Mouse (Mus musculus) forebrain, embryonic 16.5 days (tissue): ENCODE results near the gene Coq6. TPM values are rescaled to one million over a fixed set of nuclear protein-coding genes. Genes with fewer than 3 reads are reported as not detected.

ENCODE experiments used
- ATAC-seq: fragments of 200-750 bp; cut with Nextera tagmentation; 2 replicates; pipeline ENCODE4 v1.8.0; 2017; ENCODE audit warnings: mild to moderate bottlenecking, moderate library complexity
- H3K27ac ChIP-seq: fragments of 300-500 bp; sonication (generic); 2 replicates; pipeline ENCODE4 v1.5.1; 2014; ENCODE audit warnings: low read length, control low read depth
- H3K27me3 ChIP-seq: fragments of 300-500 bp; sonication (generic); replicated peaks from 2 replicates; pipeline ENCODE4 v1.6.1; 2014; ENCODE audit warnings: low read length; ENCODE audit not compliant: control insufficient read depth, insufficient read depth
- H3K36me3 ChIP-seq: fragments of 300-500 bp; sonication (generic); 2 replicates; pipeline ENCODE4 v1.6.1; 2014; ENCODE audit not compliant: control insufficient read depth, insufficient read depth
- H3K4me1 ChIP-seq: fragments of 300-500 bp; sonication (generic); replicated peaks from 2 replicates; pipeline ENCODE4 v1.6.1; 2014; ENCODE audit warnings: low read length; ENCODE audit not compliant: control insufficient read depth, insufficient read depth
- H3K4me2 ChIP-seq: fragments of 300-500 bp; sonication (generic); 2 replicates; pipeline ENCODE4 v1.6.1; 2014; ENCODE audit warnings: mild to moderate bottlenecking, low read length, control low read depth
- H3K4me3 ChIP-seq: fragments of 300-500 bp; sonication (generic); replicated peaks from 2 replicates; pipeline ENCODE4 v1.5.1; 2014; ENCODE audit warnings: mild to moderate bottlenecking, low read length, control low read depth
- H3K9ac ChIP-seq: fragments of 300-500 bp; sonication (generic); replicated peaks from 2 replicates; pipeline ENCODE4 v1.6.1; 2014; ENCODE audit warnings: low read depth, low read length, control low read depth
- H3K9me3 ChIP-seq: fragments of 300-500 bp; sonication (generic); 2 replicates; pipeline ENCODE4 v1.6.1; 2016; ENCODE audit warnings: low read length; ENCODE audit not compliant: control insufficient read depth
- WGBS: fragments of 180-500 bp; shearing (Covaris S2); extraction: QIAGEN DNeasy Blood & Tissue Kit; methylation state at CpG from one replicate; pipeline ENCODE4 v1.1.7; 2014; 5-methylcytosine and 5-hydroxymethylcytosine counted together
- polyA plus RNA-seq: library from polyadenylated mRNA; unstranded; fragments of >200 nt; fragmentation: Nextera tagmentation; extraction: Ambion mirVana; gene quantifications from 2 replicates; pipeline ENCODE4 v1.2.1, GENCODE M21; 2015

Gene Coq6
- polyA plus RNA-seq, 1 experiment from 2014 or later, result 49.9 TPM

GRCm38 (mm10) chr12:84388774-84389400 lies 27.4 kb downstream of the Coq6 start:
- no peak overlapping the region for H3K9ac ChIP-seq
- no peaks in the 10 kb centered on the region for H3K36me3 ChIP-seq
- 79% methylated on average over 14 of the region's 14 CpGs for WGBS
- H3K27ac ChIP-seq, result no peak overlapping the region
- H3K4me1 ChIP-seq, result no peaks in the 10 kb centered on the region; the same call in 1 of the 2 replicates
- no peak overlapping the region for H3K4me2 ChIP-seq
- H3K27me3 ChIP-seq, result no peaks in the 10 kb centered on the region
- H3K9me3 ChIP-seq, result no peaks in the 10 kb centered on the region
- no peak for ATAC-seq
- no peak overlapping the region for H3K4me3 ChIP-seq

GRCm38 (mm10) chr12:84390336-84390735 lies 28.9 kb downstream of the Coq6 start:
- no peaks in the 10 kb centered on the region for H3K27me3 ChIP-seq
- no peak overlapping the region for H3K27ac ChIP-seq
- no peaks in the 10 kb centered on the region for H3K9me3 ChIP-seq
- H3K4me1 ChIP-seq, result no peaks in the 10 kb centered on the region
- H3K9ac ChIP-seq, result no peak overlapping the region
- H3K4me2 ChIP-seq, result no peak overlapping the region
- ATAC-seq, result no peak
- no peak overlapping the region for H3K4me3 ChIP-seq
- H3K36me3 ChIP-seq, result no peaks in the 10 kb centered on the region
- 90% methylated on average over 6 of the region's 6 CpGs for WGBS

- no peaks in the 10 kb centered on the region for H3K36me3 ChIP-seq
- no peak for ATAC-seq
- H3K9ac ChIP-seq, result no peak overlapping the region
- no peaks in the 10 kb centered on the region for H3K27me3 ChIP-seq
- no peak overlapping the region for H3K27ac ChIP-seq
- H3K4me2 ChIP-seq, result no peak overlapping the region
- WGBS, result 96% methylated on average over 4 of the region's 4 CpGs
- no peaks in the 10 kb centered on the region for H3K9me3 ChIP-seq
- no peak overlapping the region for H3K4me3 ChIP-seq
- no peaks in the 10 kb centered on the region for H3K4me1 ChIP-seq
These were observed 31.2 kb downstream of the Coq6 start for GRCm38 (mm10) chr12:84392681-84393080.

GRCm38 (mm10) chr12:84393847-84394246 lies 32.4 kb downstream of the Coq6 start:
- Histone ChIP-seq H3K4me2 (no peak overlapping the region), H3K4me3 (no peak overlapping the region), H3K9ac (no peak overlapping the region), H3K27ac (no peak overlapping the region), H3K36me3 (no peaks in the 10 kb centered on the region), H3K4me1 (no peaks in the 10 kb centered on the region), H3K27me3 (no peaks in the 10 kb centered on the region), H3K9me3 (no peaks in the 10 kb centered on the region)
- ATAC-seq, result no peak
- 88% methylated on average over 5 of the region's 5 CpGs for WGBS

- H3K27me3 ChIP-seq, result no peaks in the 10 kb centered on the region
- H3K4me1 ChIP-seq, result no peaks in the 10 kb centered on the region
- no peak overlapping the region for H3K9ac ChIP-seq
- H3K27ac ChIP-seq, result no peak overlapping the region
- H3K9me3 ChIP-seq, result no peaks in the 10 kb centered on the region
- no peak overlapping the region for H3K4me2 ChIP-seq
- no peak for ATAC-seq
- WGBS, result 89% methylated on average over 14 of the region's 14 CpGs
- no peak overlapping the region for H3K4me3 ChIP-seq
- no peaks in the 10 kb centered on the region for H3K36me3 ChIP-seq
These were observed 35.7 kb downstream of the Coq6 start for GRCm38 (mm10) chr12:84396947-84397679.

GRCm38 (mm10) chr12:84397685-84398084 lies 36.2 kb downstream of the Coq6 start:
- Histone ChIP-seq H3K9ac (no peak overlapping the region), H3K4me3 (no peak overlapping the region), H3K27me3 (no peaks in the 10 kb centered on the region), H3K27ac (no peak overlapping the region), H3K4me2 (no peak overlapping the region), H3K4me1 (no peaks in the 10 kb centered on the region), H3K36me3 (no peaks in the 10 kb centered on the region), H3K9me3 (no peaks in the 10 kb centered on the region)
- no peak for ATAC-seq

- Histone ChIP-seq H3K4me2 (no peak overlapping the region), H3K4me3 (no peak overlapping the region), H3K27ac (no peak overlapping the region), H3K27me3 (no peaks in the 10 kb centered on the region), H3K36me3 (no peaks in the 10 kb centered on the region), H3K9me3 (no peaks in the 10 kb centered on the region), H3K9ac (no peak overlapping the region), H3K4me1 (no peaks in the 10 kb centered on the region)
- WGBS, result 83% methylated on average over 5 of the region's 5 CpGs
- no peak for ATAC-seq
These were observed 37.2 kb downstream of the Coq6 start for GRCm38 (mm10) chr12:84398629-84399028.

- no peaks in the 10 kb centered on the region for H3K4me1 ChIP-seq
- WGBS, result 83% methylated on average over 9 of the region's 9 CpGs
- no peaks in the 10 kb centered on the region for H3K36me3 ChIP-seq
- no peak overlapping the region for H3K9ac ChIP-seq
- no peaks in the 10 kb centered on the region for H3K27me3 ChIP-seq
- H3K4me2 ChIP-seq, result no peak overlapping the region
- no peak for ATAC-seq
- H3K9me3 ChIP-seq, result no peaks in the 10 kb centered on the region
- H3K4me3 ChIP-seq, result no peak overlapping the region
- H3K27ac ChIP-seq, result no peak overlapping the region
These were observed 37.7 kb downstream of the Coq6 start for GRCm38 (mm10) chr12:84399135-84399534.

- H3K4me3 ChIP-seq, result no peak overlapping the region
- no peaks in the 10 kb centered on the region for H3K9me3 ChIP-seq
- no peak for ATAC-seq
- H3K4me2 ChIP-seq, result no peak overlapping the region
- no peaks in the 10 kb centered on the region for H3K27me3 ChIP-seq
- WGBS, result 86% methylated on average over 9 of the region's 9 CpGs
- no peaks in the 10 kb centered on the region for H3K36me3 ChIP-seq
- H3K9ac ChIP-seq, result no peak overlapping the region
- H3K4me1 ChIP-seq, result no peaks in the 10 kb centered on the region
- H3K27ac ChIP-seq, result no peak overlapping the region
These were observed 38.2 kb downstream of the Coq6 start for GRCm38 (mm10) chr12:84399663-84400062.
